Mouse (Mus musculus): Measurements from ENCODE around the gene Ramp3.

DNA sequence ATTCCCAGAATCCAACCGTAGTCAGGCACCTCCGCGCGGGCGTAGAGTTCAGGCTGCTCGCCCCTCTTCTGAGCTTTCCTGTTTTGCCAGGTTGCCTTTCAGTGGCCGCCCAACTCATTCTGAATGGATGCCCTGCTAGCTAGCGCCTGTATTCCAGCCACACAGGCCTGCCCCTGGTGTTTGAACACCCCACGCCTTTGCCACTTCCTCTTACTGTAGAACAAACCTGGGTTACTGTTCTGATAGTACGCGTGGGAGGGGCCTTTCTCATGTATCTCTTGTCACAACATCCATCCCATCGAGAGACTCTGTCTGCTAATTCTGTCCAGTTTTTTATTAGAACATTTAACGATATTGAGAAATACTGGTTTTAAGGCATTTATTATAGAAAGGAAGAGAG is 48.5 kb downstream of the Ramp3 start:
- no peak for TF ChIP-seq CTCF (IDR thresholded peaks at IDR 0.05; ENCODE audit: low read depth, low read length)
- TF ChIP-seq POLR2A (IDR thresholded peaks at IDR 0.05; ENCODE audit: extremely low read depth, insufficient read depth, low read length): no peak

Data from liver, adult 2 months (tissue).